Mouse (Mus musculus) intestine, embryonic 15.5 days (tissue): ENCODE data around the gene Pomgnt2. TPM values are rescaled to one million over a fixed set of nuclear protein-coding genes. Genes with fewer than 3 reads are reported as not detected.

Experiments used
- ATAC-seq: fragments of 200-750 bp; cut with Nextera tagmentation; 2 replicates; pipeline ENCODE4 v1.8.0; 2017; ENCODE audit warnings: moderate TSS enrichment, moderate library complexity
- H3K27ac ChIP-seq: fragments of 300-500 bp; sonication (generic); 2 replicates; pipeline ENCODE4 v1.5.1; 2015; ENCODE audit warnings: mild to moderate bottlenecking, inconsistent platforms
- H3K27me3 ChIP-seq: fragments of 300-500 bp; sonication (generic); replicated peaks from 2 replicates; pipeline ENCODE4 v1.6.1; 2015; ENCODE audit warnings: inconsistent platforms
- H3K36me3 ChIP-seq: fragments of 300-500 bp; sonication (generic); 2 replicates; pipeline ENCODE4 v1.6.1; 2015; ENCODE audit warnings: inconsistent platforms
- H3K4me1 ChIP-seq: fragments of 300-500 bp; sonication (generic); replicated peaks from 2 replicates; pipeline ENCODE4 v1.6.1; 2015; ENCODE audit warnings: inconsistent platforms
- H3K4me2 ChIP-seq: fragments of 300-500 bp; sonication (generic); replicated peaks from 2 replicates; pipeline ENCODE4 v1.6.1; 2015; ENCODE audit warnings: mild to moderate bottlenecking, inconsistent platforms
- H3K4me3 ChIP-seq: fragments of 300-500 bp; sonication (generic); replicated peaks from 2 replicates; pipeline ENCODE4 v1.5.1; 2015; ENCODE audit warnings: inconsistent platforms
- H3K9ac ChIP-seq: fragments of 300-500 bp; sonication (generic); 2 replicates; pipeline ENCODE4 v1.6.1; 2015; ENCODE audit warnings: inconsistent platforms
- H3K9me3 ChIP-seq: fragments of 300-500 bp; sonication (generic); 2 replicates; pipeline ENCODE4 v1.6.1; 2016; ENCODE audit warnings: inconsistent platforms
- WGBS: fragments of 180-500 bp; shearing (Covaris S2); methylation state at CpG from one replicate; pipeline ENCODE4 v1.1.7; 2015; 5-methylcytosine and 5-hydroxymethylcytosine counted together
- polyA plus RNA-seq: library from polyadenylated mRNA; unstranded; fragments of >200 nt; fragmentation: Nextera tagmentation; extraction: Ambion mirVana; gene quantifications from 2 replicates; pipeline ENCODE4 v1.2.1, GENCODE M21; 2015

The Pomgnt2 gene
- polyA plus RNA-seq, 1 experiment from 2014 or later = 12.9 TPM

GRCm38 (mm10) chr9:121950418-121951113 is 46.3 kb downstream of the Pomgnt2 start, which contains the start of gene Fam198a:
Gene Fam198a, plus strand, starts transcription at chr9:121950988.
- Histone ChIP-seq H3K27me3 (no peaks in the 10 kb centered on the region), H3K9me3 (no peaks in the 10 kb centered on the region), H3K9ac (peak within 1 kb of the TSS; percentile 36), H3K4me2 (peak within 1 kb of the TSS; percentile 66), H3K4me1 (peaks cover 13% of the 10 kb centered on the region), H3K36me3 (no peaks in the 10 kb centered on the region), H3K27ac (peak within 1 kb of the TSS; percentile 79), H3K4me3 (peak within 1 kb of the TSS; percentile 28)
- ATAC-seq = peak; percentile 95
- WGBS = 5% methylated on average over 14 of the region's 14 CpGs

- no peaks in the 10 kb centered on the region for H3K9me3 ChIP-seq
- no peak overlapping the region for H3K9ac ChIP-seq
- no peak overlapping the region for H3K27ac ChIP-seq
- no peak overlapping the region for H3K4me2 ChIP-seq
- no peak for ATAC-seq
- no peaks in the 10 kb centered on the region for H3K27me3 ChIP-seq
- 59% methylated on average over 4 of the region's 4 CpGs for WGBS
- peaks cover 13% of the 10 kb centered on the region for H3K4me1 ChIP-seq
- H3K4me3 ChIP-seq = no peak overlapping the region
- H3K36me3 ChIP-seq = no peaks in the 10 kb centered on the region
These were observed 48.5 kb downstream of the Pomgnt2 start for GRCm38 (mm10) chr9:121948431-121948830.

GRCm38 (mm10) chr9:121947784-121948183 is 49.1 kb downstream of the Pomgnt2 start:
- no peak overlapping the region for H3K4me2 ChIP-seq
- no peaks in the 10 kb centered on the region for H3K27me3 ChIP-seq
- H3K9me3 ChIP-seq = no peaks in the 10 kb centered on the region
- ATAC-seq = no peak
- 7% methylated on average over 4 of the region's 4 CpGs for WGBS
- no peak overlapping the region for H3K4me3 ChIP-seq
- peaks cover 13% of the 10 kb centered on the region for H3K4me1 ChIP-seq
- H3K27ac ChIP-seq = no peak overlapping the region
- H3K9ac ChIP-seq = no peak overlapping the region
- no peaks in the 10 kb centered on the region for H3K36me3 ChIP-seq

- H3K9ac ChIP-seq = no peak overlapping the region
- H3K27me3 ChIP-seq = no peaks in the 10 kb centered on the region
- H3K9me3 ChIP-seq = no peaks in the 10 kb centered on the region
- no peaks in the 10 kb centered on the region for H3K4me1 ChIP-seq
- H3K4me2 ChIP-seq = no peak overlapping the region
- H3K27ac ChIP-seq = no peak overlapping the region
- ATAC-seq = no peak
- H3K4me3 ChIP-seq = no peak overlapping the region
- no peaks in the 10 kb centered on the region for H3K36me3 ChIP-seq
- 83% methylated on average over 3 of the region's 3 CpGs for WGBS
These were observed 53.3 kb downstream of the Pomgnt2 start for GRCm38 (mm10) chr9:121943628-121944027.

GRCm38 (mm10) chr9:121943005-121943404 is 53.9 kb downstream of the Pomgnt2 start:
- Histone ChIP-seq H3K27ac (no peak overlapping the region), H3K4me1 (no peaks in the 10 kb centered on the region), H3K36me3 (no peaks in the 10 kb centered on the region), H3K9me3 (no peaks in the 10 kb centered on the region), H3K27me3 (no peaks in the 10 kb centered on the region), H3K4me3 (no peak overlapping the region), H3K4me2 (no peak overlapping the region), H3K9ac (no peak overlapping the region)
- WGBS = 79% methylated on average over 3 of the region's 3 CpGs
- no peak for ATAC-seq

- H3K9me3 ChIP-seq = no peaks in the 10 kb centered on the region
- H3K4me3 ChIP-seq = peak overlapping the region; percentile 45
- H3K4me2 ChIP-seq = peak overlapping the region; percentile 52
- no peaks in the 10 kb centered on the region for H3K36me3 ChIP-seq
- peak; percentile 56 for ATAC-seq
- H3K4me1 ChIP-seq = no peaks in the 10 kb centered on the region
- WGBS = 59% methylated on average over 21 of the region's 21 CpGs
- no peaks in the 10 kb centered on the region for H3K27me3 ChIP-seq
- no peak overlapping the region for H3K27ac ChIP-seq
- H3K9ac ChIP-seq = peak overlapping the region; percentile 51
These were observed 59.0 kb downstream of the Pomgnt2 start for GRCm38 (mm10) chr9:121937944-121938355.

- 58% methylated on average over 6 of the region's 6 CpGs for WGBS
- ATAC-seq = peak; percentile 36; the same call in 1 of the 2 replicates
- Histone ChIP-seq H3K4me3 (peak overlapping the region; percentile 45), H3K4me1 (no peaks in the 10 kb centered on the region), H3K27me3 (no peaks in the 10 kb centered on the region), H3K9ac (no peak overlapping the region), H3K4me2 (peak overlapping the region; percentile 52), H3K36me3 (no peaks in the 10 kb centered on the region), H3K9me3 (no peaks in the 10 kb centered on the region), H3K27ac (no peak overlapping the region)
These were observed 59.5 kb downstream of the Pomgnt2 start for GRCm38 (mm10) chr9:121937451-121937864.

GRCm38 (mm10) chr9:121936952-121937351 is 60.0 kb downstream of the Pomgnt2 start:
- Histone ChIP-seq H3K27me3 (no peaks in the 10 kb centered on the region), H3K4me2 (no peak overlapping the region), H3K9me3 (no peaks in the 10 kb centered on the region), H3K4me1 (no peaks in the 10 kb centered on the region), H3K36me3 (no peaks in the 10 kb centered on the region), H3K27ac (no peak overlapping the region), H3K4me3 (no peak overlapping the region), H3K9ac (no peak overlapping the region)
- WGBS = 79% methylated on average over 1 of the region's 1 CpGs
- no peak for ATAC-seq

GRCm38 (mm10) chr9:121934856-121935255 is 62.1 kb downstream of the Pomgnt2 start:
- Histone ChIP-seq H3K4me1 (no peaks in the 10 kb centered on the region), H3K4me3 (no peak overlapping the region), H3K27me3 (no peaks in the 10 kb centered on the region), H3K9ac (no peak overlapping the region), H3K4me2 (no peak overlapping the region), H3K36me3 (no peaks in the 10 kb centered on the region), H3K9me3 (no peaks in the 10 kb centered on the region), H3K27ac (no peak overlapping the region)
- ATAC-seq = no peak
- 81% methylated on average over 4 of the region's 4 CpGs for WGBS

Other genes with a start within 250 kb of the Pomgnt2 start
- 13.0 and 14.0 TPM in 2 replicates for gene Zfp651, start 237.8 kb downstream of the Pomgnt2 start, polyA plus RNA-seq
- gene Klhl40, start 219.5 kb downstream of the Pomgnt2 start, polyA plus RNA-seq = 0.29 and 0.39 TPM in 2 replicates
- gene Hhatl, start 204.6 kb downstream of the Pomgnt2 start, polyA plus RNA-seq = 1.1 and 1.5 TPM in 2 replicates
- gene Ccdc13, start 157.6 kb downstream of the Pomgnt2 start, polyA plus RNA-seq = 1.1 and 1.3 TPM in 2 replicates
- 169 and 174 TPM in 2 replicates for gene Higd1a, start 138.7 kb downstream of the Pomgnt2 start, polyA plus RNA-seq
- 0.46 and 0.80 TPM in 2 replicates for gene Ackr2, start 98.8 kb downstream of the Pomgnt2 start, polyA plus RNA-seq
- gene Cyp8b1, start 80.8 kb downstream of the Pomgnt2 start, polyA plus RNA-seq = not detected in 2 replicates
- 3.1 and 4.6 TPM in 2 replicates for gene Fam198a, start 46.1 kb downstream of the Pomgnt2 start, polyA plus RNA-seq
- gene Snrk, start 120.2 kb upstream of the Pomgnt2 start, polyA plus RNA-seq = 46.1 and 49.4 TPM in 2 replicates